Mouse (Mus musculus): ENCODE results near the gene Stx2. TPM values are rescaled to one million over a fixed set of nuclear protein-coding genes. Genes with fewer than 3 reads are reported as not detected.
"Not testable (repeated sequence)": the region's sequence is repeated elsewhere in the genome, so short reads cannot be mapped to it uniquely, and the experiment has no call there.

Gene Stx2
- total RNA-seq, 2 experiments from 2014 or later: 41.1 to 48.5 TPM

DNA sequence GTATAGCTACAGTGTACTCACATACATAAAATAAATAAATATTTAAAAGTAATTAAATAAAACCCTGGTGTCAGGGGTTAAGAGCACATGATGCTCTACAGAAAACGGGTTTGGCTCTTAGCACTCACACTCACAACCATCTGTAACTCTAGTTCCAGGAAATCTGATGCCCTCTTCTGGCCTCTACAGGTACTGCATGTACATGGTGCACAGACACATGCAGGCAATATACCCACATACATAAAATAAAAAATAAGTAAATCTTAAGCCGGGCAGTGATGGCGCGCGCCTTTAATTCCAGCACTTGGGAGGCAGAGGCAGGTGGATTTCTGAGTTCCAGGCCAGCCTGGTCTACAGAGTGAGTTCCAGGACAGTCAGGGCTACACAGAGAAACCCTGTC lies 54.0 kb downstream of the Stx2 start:
- not testable (repeated sequence) for DNase-seq (ENCODE audit: low spot score in 2 of 2)

DNA sequence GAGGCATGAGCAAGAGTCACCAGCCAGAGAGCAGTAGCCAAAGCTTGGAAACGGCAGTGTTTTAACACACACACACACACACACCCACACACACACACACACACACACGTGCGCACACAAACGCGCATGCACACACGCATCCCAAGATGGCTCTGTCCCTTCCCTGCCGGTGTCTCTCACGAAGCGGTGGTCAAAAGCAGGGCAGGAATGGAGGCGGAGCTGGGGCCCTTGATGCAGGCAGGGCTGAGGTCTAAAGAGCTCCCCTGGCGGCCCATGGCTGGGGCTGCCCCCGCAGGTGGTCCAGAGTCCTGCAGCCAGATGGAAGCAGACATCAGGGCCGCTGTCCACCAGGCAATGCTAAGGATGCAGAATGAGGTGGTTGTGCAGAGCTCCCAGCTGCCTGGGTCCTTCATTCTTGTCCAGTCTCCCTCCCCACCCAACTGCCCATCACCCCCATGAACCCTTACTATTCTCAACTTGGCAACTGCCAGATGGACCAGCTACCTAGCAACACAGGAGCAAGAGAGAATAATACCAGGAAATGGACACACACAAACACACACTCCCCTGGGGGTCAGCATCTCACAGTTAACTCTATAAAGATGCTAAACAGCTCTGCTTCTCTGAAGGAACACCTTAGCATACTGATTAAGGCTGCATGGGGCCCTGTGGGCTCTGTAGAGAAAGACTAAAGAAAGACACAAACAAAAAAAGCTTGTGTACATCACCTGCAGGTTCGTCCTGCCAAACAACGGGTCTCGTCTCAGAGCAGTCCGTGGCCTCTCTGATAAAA lies 54.9 kb downstream of the Stx2 start, which contains the start of gene Rimbp2:
Gene Rimbp2, minus strand, starts transcription at position 209 of the 793 bp plus-strand sequence.
- no peak for DNase-seq (ENCODE audit: low spot score in 2 of 2)

DNA sequence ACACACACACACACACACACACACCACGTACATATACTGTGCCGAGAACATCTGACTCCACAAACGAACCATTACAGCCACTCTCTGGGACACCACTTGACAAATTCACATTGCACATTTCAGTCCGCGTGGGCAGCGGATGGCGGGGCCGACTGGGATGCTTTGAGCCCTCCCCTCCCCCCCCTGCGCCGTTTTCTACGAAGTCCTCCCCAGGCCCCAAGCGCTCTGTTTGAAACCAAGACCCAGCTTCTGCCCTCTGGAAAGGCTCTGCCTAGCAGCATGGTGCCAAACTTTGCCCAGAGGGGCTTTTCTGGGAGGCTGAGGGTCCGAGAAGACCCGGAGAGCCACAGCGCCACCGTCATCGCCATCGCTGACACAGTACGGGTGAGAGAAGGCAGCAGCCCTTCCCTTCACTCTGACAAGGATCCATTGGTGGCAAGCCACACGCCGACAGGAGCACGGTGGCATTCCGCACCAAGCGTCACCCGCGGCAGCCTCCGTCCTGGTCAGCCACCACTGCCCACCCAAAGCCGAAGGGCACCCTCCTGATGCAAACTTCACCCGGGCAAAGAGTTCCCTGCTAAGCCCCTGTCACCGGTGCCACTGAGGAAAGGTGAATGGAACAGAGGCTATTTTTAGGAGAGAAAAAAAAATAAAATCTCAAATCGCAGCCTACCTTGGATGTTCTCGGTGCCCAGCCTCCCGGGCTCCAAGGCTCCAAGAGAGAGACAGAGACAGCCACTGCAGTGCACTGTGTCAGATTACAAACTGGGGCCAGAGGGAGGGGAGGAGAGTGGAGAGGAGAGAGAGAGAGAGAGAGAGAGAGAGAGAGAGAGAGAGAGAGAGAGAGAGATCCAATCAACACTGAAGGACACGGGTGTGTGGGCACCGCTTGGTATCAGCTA lies 55.8 kb downstream of the Stx2 start:
- DNase-seq (ENCODE audit: low spot score in 2 of 2): no peak

DNA sequence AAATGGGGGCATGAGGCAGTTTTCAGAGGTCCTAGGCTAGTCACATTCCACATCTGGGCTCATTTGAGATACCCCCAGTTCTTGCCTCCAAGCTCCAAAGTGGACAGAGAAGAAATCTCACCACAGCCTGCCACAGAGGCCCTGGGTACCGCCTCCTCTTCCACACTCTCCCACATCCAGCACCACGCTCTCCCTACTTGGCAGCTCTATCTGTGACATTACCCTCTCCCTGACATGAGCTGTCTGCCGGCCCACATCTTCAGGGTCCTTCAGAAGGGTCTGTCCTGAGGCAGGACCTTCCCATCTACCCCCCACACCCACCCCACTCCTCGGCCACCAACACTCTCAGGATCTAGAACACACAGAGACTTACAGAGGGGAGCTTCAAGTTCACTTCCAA lies 56.9 kb downstream of the Stx2 start:
- DNase-seq (ENCODE audit: low spot score in 2 of 2): no peak

- no peak for DNase-seq (ENCODE audit: low spot score in 2 of 2)
Observed at GRCm38 (mm10) chr5:128947093-128947492, 61.3 kb downstream of the Stx2 start.

DNA sequence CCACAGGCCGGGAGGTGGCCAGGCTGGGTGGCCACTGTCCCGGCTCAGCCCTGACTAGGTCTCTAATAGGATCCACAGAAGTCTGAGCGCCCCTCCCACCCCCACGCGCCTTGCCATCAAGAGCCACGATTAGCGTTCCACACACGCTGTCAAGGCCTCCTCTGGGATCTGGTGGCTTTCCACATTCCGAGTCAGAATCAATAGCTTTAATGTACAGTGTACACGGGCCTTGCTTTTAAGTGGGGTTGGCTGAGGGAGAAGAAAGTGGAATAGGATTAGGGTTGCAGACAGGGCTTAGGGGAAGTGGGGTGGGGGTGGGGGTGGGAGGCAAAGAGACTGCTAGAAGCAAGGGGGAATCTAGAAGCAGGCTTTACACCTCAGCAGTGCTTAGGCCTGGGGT lies 67.9 kb downstream of the Stx2 start:
- DNase-seq (ENCODE audit: low spot score in 2 of 2): no peak

- DNase-seq (ENCODE audit: low spot score in 2 of 2): no peak
Observed at GRCm38 (mm10) chr5:128935359-128935899, 72.9 kb downstream of the Stx2 start.

Other genes starting within 250 kb of the Stx2 start
- 10 to 100 TPM; 12.4 to 13.0 TPM for gene Rimbp2, start 55.1 kb downstream of the Stx2 start, total RNA-seq (2021)
- 100 to 1,000 TPM; 218 to 237 TPM for gene Ran, start 11.5 kb upstream of the Stx2 start, total RNA-seq (2021)
- gene Adgrd1, start 88.2 kb upstream of the Stx2 start, total RNA-seq (2021): 1 to 10 TPM; 7.1 to 8.5 TPM